Mouse (Mus musculus): ENCODE data around the gene Cdkal1. TPM values are rescaled to one million over a fixed set of nuclear protein-coding genes. Genes with fewer than 3 reads are reported as not detected.

Gene Cdkal1
- polyA plus RNA-seq, 1 experiment, result 13.5 TPM

DNA sequence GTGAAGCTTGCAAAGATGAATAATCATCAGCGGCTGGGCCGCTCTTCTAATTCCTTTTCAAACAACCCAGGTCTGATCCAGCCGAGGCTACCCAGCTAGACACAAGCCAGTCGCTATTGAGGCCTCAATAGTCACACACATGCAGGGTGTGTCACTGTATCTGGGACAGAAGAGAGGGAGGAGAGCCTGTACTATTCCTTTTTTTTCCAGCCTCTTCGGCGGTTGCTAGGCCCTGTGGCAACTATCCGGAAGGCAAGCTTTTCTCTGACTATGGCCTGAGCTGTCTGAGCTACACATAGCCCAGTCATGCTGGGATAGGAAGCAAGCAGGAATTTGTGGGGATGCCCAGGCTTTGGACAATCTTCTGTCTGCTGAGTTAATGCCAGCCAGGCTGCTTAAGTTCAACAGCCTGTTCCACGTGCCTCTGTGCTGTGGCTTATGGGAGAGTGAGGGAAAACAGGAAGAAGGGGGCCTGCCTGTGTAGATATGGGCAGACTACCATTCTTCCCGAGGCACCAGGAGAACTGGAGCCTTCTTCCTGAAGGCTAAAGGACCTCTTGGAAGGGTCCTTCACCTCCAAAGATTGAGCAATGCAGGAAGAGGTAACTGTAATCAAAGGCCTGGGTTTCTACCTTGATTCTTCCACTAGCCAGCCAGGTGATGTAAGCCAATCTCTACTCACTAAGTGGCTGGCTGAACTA, 658.5 kb downstream of the Cdkal1 start:
- TF ChIP-seq POLR2A (IDR thresholded peaks at IDR 0.05; ENCODE audit: borderline replicate concordance, low read depth, low read length) (no peak), CTCF (IDR thresholded peaks at IDR 0.05; ENCODE audit: low read depth, low read length) (no peak)
- Histone ChIP-seq H3K27ac (ENCODE audit: insufficient read depth, low read depth, low read length) (no peak overlapping the region), H3K4me1 (ENCODE audit: control insufficient read depth, insufficient read depth, low read length) (no peaks in the 10 kb centered on the region), H3K4me3 (ENCODE audit: insufficient read depth, low read length) (no peak overlapping the region)

DNA sequence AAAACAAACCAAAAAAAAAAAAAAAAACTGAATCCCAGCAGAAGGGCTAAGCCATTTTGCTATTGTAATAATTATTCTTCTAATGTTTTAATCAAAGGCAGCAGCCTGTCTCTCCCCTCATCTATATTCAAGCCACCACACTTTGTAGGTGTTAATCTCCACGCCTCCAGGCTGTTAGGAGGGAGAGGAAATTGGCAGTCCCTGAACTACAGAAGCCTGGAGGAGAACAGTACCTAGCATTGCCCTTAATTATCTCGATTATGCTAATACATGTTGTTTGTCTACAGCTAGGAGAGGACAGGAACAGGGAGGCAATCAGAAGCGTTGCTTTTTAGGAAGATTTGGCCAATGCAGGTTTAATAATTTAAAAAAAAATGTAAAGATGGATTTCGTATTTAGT, 659.8 kb downstream of the Cdkal1 start:
- no peak for TF ChIP-seq POLR2A (IDR thresholded peaks at IDR 0.05; ENCODE audit: borderline replicate concordance, low read depth, low read length)

DNA sequence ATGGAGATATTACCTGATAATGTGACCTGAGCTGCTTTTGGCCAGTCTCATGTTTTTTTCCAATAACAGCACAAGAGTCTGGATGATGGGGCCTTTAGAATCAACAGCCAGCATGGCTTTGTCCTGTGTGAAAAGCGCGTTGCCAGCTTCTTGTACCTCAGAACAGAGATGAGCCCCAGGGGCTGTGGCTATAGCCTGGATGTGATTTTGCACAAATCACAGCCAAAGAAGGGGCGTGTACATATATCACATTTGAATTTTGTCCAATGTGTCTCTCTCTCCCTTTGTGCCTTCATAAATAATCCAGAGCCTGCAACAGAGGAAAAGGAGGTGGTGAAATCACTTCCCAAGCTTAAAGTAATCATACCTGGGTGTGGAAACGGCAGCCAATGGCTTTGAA, 660.5 kb downstream of the Cdkal1 start:
- H3K27ac ChIP-seq (ENCODE audit: insufficient read depth, low read depth, low read length), result no peak overlapping the region
- H3K4me3 ChIP-seq (ENCODE audit: insufficient read depth, low read length), result no peak overlapping the region
- no peaks in the 10 kb centered on the region for H3K4me1 ChIP-seq (ENCODE audit: control insufficient read depth, insufficient read depth, low read length)
- no peak for TF ChIP-seq CTCF (IDR thresholded peaks at IDR 0.05; ENCODE audit: low read depth, low read length)

More for the DNA sequence above, 659.8 kb downstream of the Cdkal1 start:
- H3K27ac ChIP-seq (ENCODE audit: insufficient read depth, low read depth, low read length), result no peak overlapping the region
- H3K4me1 ChIP-seq (ENCODE audit: control insufficient read depth, insufficient read depth, low read length), result no peaks in the 10 kb centered on the region
- H3K4me3 ChIP-seq (ENCODE audit: insufficient read depth, low read length), result no peak overlapping the region

DNA sequence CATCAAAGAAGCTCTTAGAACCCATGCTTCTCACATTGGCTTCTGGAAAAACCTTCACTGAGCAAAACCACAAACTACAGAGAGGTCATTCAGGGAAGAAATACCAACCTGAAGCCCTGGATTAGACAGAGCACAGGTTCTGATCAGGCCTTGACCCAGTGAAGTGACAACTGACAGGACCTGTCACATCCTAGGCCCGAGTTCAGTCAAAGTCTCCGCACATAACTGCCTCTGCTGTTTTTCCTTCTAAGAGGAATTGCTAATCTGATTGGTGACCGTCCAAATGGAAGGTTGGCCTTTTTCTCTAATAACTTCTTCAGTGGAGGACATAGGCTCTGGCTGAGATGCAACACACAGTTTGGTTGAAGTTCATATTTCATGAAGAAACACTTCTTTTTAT, 662.8 kb downstream of the Cdkal1 start:
- H3K27ac ChIP-seq (ENCODE audit: insufficient read depth, low read depth, low read length), result no peak overlapping the region
- H3K4me1 ChIP-seq (ENCODE audit: control insufficient read depth, insufficient read depth, low read length), result no peaks in the 10 kb centered on the region
- H3K4me3 ChIP-seq (ENCODE audit: insufficient read depth, low read length), result no peak overlapping the region
- no peak for TF ChIP-seq CTCF (IDR thresholded peaks at IDR 0.05; ENCODE audit: low read depth, low read length)
- TF ChIP-seq POLR2A (IDR thresholded peaks at IDR 0.05; ENCODE audit: borderline replicate concordance, low read depth, low read length), result no peak

DNA sequence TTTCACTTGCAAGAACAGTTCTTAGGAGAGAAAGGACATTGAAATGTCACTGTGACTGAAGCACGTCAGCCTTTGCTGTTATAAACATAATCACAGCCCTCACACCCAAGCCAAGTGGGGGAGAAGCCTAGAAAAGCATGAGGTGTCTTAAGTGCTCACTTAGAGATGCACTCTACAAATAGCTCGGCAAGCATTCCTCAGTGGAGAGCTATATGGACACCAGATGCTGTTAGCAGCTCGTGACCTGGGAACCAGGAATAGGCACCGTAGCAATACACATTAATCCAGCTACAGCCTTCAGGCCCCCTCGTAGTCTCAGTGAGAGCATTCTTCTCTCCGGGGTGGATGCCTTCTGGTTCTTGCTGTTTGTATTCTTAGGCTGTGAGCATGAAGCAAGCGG, 664.9 kb downstream of the Cdkal1 start:
- H3K4me3 ChIP-seq (ENCODE audit: insufficient read depth, low read length), result no peak overlapping the region
- no peak overlapping the region for H3K27ac ChIP-seq (ENCODE audit: insufficient read depth, low read depth, low read length)
- no peaks in the 10 kb centered on the region for H3K4me1 ChIP-seq (ENCODE audit: control insufficient read depth, insufficient read depth, low read length)
- TF ChIP-seq POLR2A (IDR thresholded peaks at IDR 0.05; ENCODE audit: borderline replicate concordance, low read depth, low read length), result no peak
- TF ChIP-seq CTCF (IDR thresholded peaks at IDR 0.05; ENCODE audit: low read depth, low read length), result no peak

DNA sequence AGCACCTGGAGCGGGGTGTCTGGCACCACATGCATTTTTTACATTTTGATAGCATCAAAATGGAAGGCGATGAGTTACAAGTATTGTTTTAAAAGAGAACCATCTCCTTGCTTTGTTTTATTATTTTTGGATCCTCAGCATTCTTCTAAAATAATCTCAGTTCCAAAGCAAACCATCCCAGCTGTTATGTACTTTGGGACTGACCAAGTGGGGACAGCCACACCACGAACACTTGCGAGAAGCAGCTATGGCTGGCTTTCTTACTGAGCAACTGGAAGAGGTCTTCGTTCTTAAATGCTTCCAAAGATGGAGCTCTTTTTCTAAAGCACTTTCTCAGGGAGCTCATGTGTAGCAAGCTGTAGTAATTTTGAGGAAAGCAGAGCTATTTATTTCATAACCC, 668.7 kb downstream of the Cdkal1 start:
- Histone ChIP-seq H3K4me3 (ENCODE audit: insufficient read depth, low read length) (no peak overlapping the region), H3K4me1 (ENCODE audit: control insufficient read depth, insufficient read depth, low read length) (no peaks in the 10 kb centered on the region), H3K27ac (ENCODE audit: insufficient read depth, low read depth, low read length) (no peak overlapping the region)
- TF ChIP-seq POLR2A (IDR thresholded peaks at IDR 0.05; ENCODE audit: borderline replicate concordance, low read depth, low read length) (no peak), CTCF (IDR thresholded peaks at IDR 0.05; ENCODE audit: low read depth, low read length) (no peak)

DNA sequence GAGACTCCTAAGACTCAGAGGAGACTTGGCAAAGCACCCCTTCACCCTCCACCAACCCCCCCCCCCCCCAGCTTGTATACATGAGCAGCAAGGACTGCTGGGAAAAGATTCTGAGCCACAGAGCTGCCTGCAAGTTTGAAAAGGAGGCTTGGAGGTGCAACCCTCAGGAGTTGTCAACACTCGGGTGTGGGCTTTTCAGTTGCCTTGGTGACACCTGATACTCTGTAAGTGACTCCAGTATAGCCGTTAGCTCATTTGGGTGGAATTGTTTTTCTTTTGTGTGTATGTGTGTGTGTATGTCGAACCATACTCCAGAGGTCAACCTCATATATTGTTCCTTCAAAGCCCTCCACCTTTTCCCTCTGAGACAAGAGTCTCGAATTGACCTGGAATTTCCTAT, 669.9 kb downstream of the Cdkal1 start:
- TF ChIP-seq POLR2A (IDR thresholded peaks at IDR 0.05; ENCODE audit: borderline replicate concordance, low read depth, low read length) (no peak), CTCF (IDR thresholded peaks at IDR 0.05; ENCODE audit: low read depth, low read length) (no peak)

DNA sequence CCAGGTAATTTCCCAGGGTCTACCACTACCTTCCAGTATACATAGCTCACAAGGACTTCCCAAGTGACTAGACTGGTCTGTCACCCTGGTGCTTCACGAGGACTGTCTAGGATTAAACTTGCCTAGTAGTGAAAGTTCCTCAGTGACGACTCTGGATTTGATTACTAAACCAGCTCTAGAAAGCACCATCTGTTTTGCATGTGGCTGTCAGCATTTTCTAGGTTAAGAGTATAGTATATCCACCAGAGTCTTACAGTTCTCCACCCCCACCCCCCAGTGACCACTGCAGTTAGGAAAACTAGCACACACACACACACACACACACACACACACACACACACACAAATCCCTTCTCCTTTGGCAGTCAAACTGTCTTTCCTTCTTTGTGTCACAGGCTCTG, 670.9 kb downstream of the Cdkal1 start:
- Histone ChIP-seq H3K27ac (ENCODE audit: insufficient read depth, low read depth, low read length) (no peak overlapping the region), H3K4me3 (ENCODE audit: insufficient read depth, low read length) (no peak overlapping the region), H3K4me1 (ENCODE audit: control insufficient read depth, insufficient read depth, low read length) (no peaks in the 10 kb centered on the region)
- TF ChIP-seq POLR2A (IDR thresholded peaks at IDR 0.05; ENCODE audit: borderline replicate concordance, low read depth, low read length) (no peak), CTCF (IDR thresholded peaks at IDR 0.05; ENCODE audit: low read depth, low read length) (no peak)

More for the DNA sequence above, 669.9 kb downstream of the Cdkal1 start:
- Histone ChIP-seq H3K4me3 (ENCODE audit: insufficient read depth, low read length) (no peak overlapping the region), H3K4me1 (ENCODE audit: control insufficient read depth, insufficient read depth, low read length) (no peaks in the 10 kb centered on the region), H3K27ac (ENCODE audit: insufficient read depth, low read depth, low read length) (no peak overlapping the region)

DNA sequence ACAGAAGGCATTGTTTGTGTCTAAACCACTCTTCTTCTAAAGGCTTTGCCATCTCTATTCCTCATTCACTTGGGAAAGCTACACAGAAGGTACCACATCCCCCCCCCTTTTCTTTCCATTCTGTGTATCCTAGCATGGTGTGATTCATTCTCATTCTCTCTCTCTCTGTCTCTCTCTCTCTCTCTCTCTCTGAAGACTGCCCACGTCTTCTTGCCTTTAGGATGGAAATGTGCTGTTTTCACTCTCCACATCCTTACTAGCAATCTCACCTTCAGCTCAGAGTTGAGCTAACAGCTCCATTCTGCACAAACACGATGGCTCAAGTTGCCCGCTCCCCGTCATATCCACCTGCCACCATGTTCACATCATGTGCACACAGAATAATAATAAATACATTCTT, 675.6 kb downstream of the Cdkal1 start:
- TF ChIP-seq CTCF (IDR thresholded peaks at IDR 0.05; ENCODE audit: low read depth, low read length) (no peak), POLR2A (IDR thresholded peaks at IDR 0.05; ENCODE audit: borderline replicate concordance, low read depth, low read length) (no peak)
- H3K4me3 ChIP-seq (ENCODE audit: insufficient read depth, low read length), result no peak overlapping the region
- H3K27ac ChIP-seq (ENCODE audit: insufficient read depth, low read depth, low read length), result no peak overlapping the region
- no peaks in the 10 kb centered on the region for H3K4me1 ChIP-seq (ENCODE audit: control insufficient read depth, insufficient read depth, low read length)

DNA sequence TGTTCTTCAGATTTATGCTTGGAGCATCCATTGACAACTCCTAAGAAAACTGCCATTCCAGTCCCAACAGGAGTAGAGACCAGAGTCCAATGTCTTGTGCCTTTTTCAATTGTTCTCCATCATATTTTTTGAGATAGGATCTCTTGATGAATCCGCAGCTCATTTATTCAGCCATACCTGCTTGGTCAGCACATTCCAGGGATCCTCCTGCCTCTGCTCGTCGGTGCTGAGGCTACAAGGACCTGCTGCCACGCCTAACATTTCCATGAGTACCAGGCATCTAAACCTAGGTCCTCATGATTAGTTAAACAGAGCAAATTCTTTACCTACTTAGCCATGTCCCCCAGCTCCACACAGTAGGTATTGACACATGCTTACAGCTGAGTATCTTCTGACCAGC, 676.2 kb downstream of the Cdkal1 start:
- no peak for TF ChIP-seq CTCF (IDR thresholded peaks at IDR 0.05; ENCODE audit: low read depth, low read length)
- no peak overlapping the region for H3K4me3 ChIP-seq (ENCODE audit: insufficient read depth, low read length)
- H3K4me1 ChIP-seq (ENCODE audit: control insufficient read depth, insufficient read depth, low read length), result no peaks in the 10 kb centered on the region

More for the DNA sequence above, 676.2 kb downstream of the Cdkal1 start:
- H3K27ac ChIP-seq (ENCODE audit: insufficient read depth, low read depth, low read length), result no peak overlapping the region

Data from bone marrow macrophage, adult 2 months (primary cell).